Mouse (Mus musculus) forebrain, postnatal 0 days (tissue): ENCODE data around the gene Rplp2. TPM values are rescaled to one million over a fixed set of nuclear protein-coding genes. Genes with fewer than 3 reads are reported as not detected.

Experiments used
- ATAC-seq: fragments of 200-750 bp; cut with Nextera tagmentation; 2 replicates; pipeline ENCODE4 v1.8.0; 2017; ENCODE audit warnings: mild to moderate bottlenecking, moderate library complexity
- DNase-seq: peaks from one replicate; pipeline ENCODE4 v3.0.0-alpha.2; 2015
- H3K27ac ChIP-seq: fragments of 300-500 bp; sonication (generic); 2 replicates; pipeline ENCODE4 v1.5.1; 2014; ENCODE audit warnings: low read depth, mild to moderate bottlenecking, antibody characterized with exemption, low read length, moderate library complexity, mixed read lengths
- H3K27me3 ChIP-seq: fragments of 300-500 bp; sonication (generic); 2 replicates; pipeline ENCODE4 v1.6.1; 2014; ENCODE audit warnings: mild to moderate bottlenecking, low read length, mixed read lengths; ENCODE audit not compliant: insufficient read depth
- H3K36me3 ChIP-seq: fragments of 300-500 bp; sonication (generic); 2 replicates; pipeline ENCODE4 v1.6.1; 2014; ENCODE audit warnings: mild to moderate bottlenecking, moderate library complexity; ENCODE audit not compliant: insufficient read depth
- H3K4me1 ChIP-seq: fragments of 300-500 bp; sonication (generic); 2 replicates; pipeline ENCODE4 v1.6.1; 2014; ENCODE audit warnings: antibody characterized with exemption; ENCODE audit not compliant: insufficient read depth
- H3K4me2 ChIP-seq: fragments of 300-500 bp; sonication (generic); 2 replicates; pipeline ENCODE4 v1.6.1; 2014; ENCODE audit warnings: low read depth, mild to moderate bottlenecking, moderate library complexity
- H3K4me3 ChIP-seq: fragments of 300-500 bp; sonication (generic); 2 replicates; pipeline ENCODE4 v1.5.1; 2014; ENCODE audit warnings: low read depth, low read length, mixed read lengths
- H3K9ac ChIP-seq: fragments of 300-500 bp; sonication (generic); 2 replicates; pipeline ENCODE4 v1.6.1; 2014; ENCODE audit warnings: mild to moderate bottlenecking
- H3K9me3 ChIP-seq: fragments of 300-500 bp; sonication (generic); 2 replicates; pipeline ENCODE4 v1.6.1; 2016; ENCODE audit warnings: low read length
- CTCF ChIP-seq: sonication (generic); IDR thresholded peaks from 2 replicates; pipeline ENCODE4 v1.5.1; 2016; ENCODE audit warnings: antibody characterized with exemption, control low read depth, low read depth
- WGBS: fragments of 180-500 bp; shearing (Covaris S2); extraction: QIAGEN DNeasy Blood & Tissue Kit; methylation state at CpG from one replicate; pipeline ENCODE4 v1.1.7; 2014; 5-methylcytosine and 5-hydroxymethylcytosine counted together
- polyA plus RNA-seq: library from polyadenylated mRNA; unstranded; fragments of >200 nt; fragmentation: Nextera tagmentation; extraction: Ambion mirVana; gene quantifications from 2 replicates; pipeline ENCODE4 v1.2.1, GENCODE M21; 2015
- total RNA-seq: library from RNA; depleted of rRNA; stranded (reverse); fragments of >200 nt; gene quantifications from 2 replicates; pipeline ENCODE4 v1.2.3, GENCODE M21; 2014

Rplp2 gene
- total and polyA plus RNA-seq, 2 experiments from 2014 or later: 312 to 868 TPM

- no peak overlapping the region for H3K9ac ChIP-seq
- no peak overlapping the region for H3K4me3 ChIP-seq
- no peaks in the 10 kb centered on the region for H3K9me3 ChIP-seq
- WGBS: 75% methylated on average over 5 of the region's 5 CpGs
- no peak overlapping the region for H3K27ac ChIP-seq
- no peaks in the 10 kb centered on the region; the same call in 1 of the 2 replicates for H3K27me3 ChIP-seq
- H3K36me3 ChIP-seq: no peaks in the 10 kb centered on the region
- H3K4me1 ChIP-seq: 0 out of 2 replicates have a peak, but pooled peaks cover 4% of the 10 kb centered on the region
- no peak for ATAC-seq
- no peak for TF ChIP-seq CTCF
- H3K4me2 ChIP-seq: no peak overlapping the region
- no peak for DNase-seq
Measured at GRCm38 (mm10) chr7:141484186-141485120, 37.3 kb downstream of the Rplp2 start.

GRCm38 (mm10) chr7:141485186-141485585, 38.0 kb downstream of the Rplp2 start:
- WGBS: 73% methylated on average over 2 of the region's 2 CpGs
- no peak for ATAC-seq

GRCm38 (mm10) chr7:141485606-141486005, 38.4 kb downstream of the Rplp2 start:
- Histone ChIP-seq H3K4me2 (no peak overlapping the region), H3K27me3 (no peaks in the 10 kb centered on the region), H3K4me3 (no peak overlapping the region), H3K9ac (no peak overlapping the region), H3K27ac (no peak overlapping the region), H3K4me1 (0 out of 2 replicates have a peak, but pooled peaks cover 4% of the 10 kb centered on the region), H3K36me3 (no peaks in the 10 kb centered on the region), H3K9me3 (no peaks in the 10 kb centered on the region)
- DNase-seq: no peak
- no peak for ATAC-seq
- WGBS: 54% methylated on average over 2 of the region's 2 CpGs
- TF ChIP-seq CTCF: no peak

More at GRCm38 (mm10) chr7:141485186-141485585, 38.0 kb downstream of the Rplp2 start:
- H3K36me3 ChIP-seq: no peaks in the 10 kb centered on the region
- 0 out of 2 replicates have a peak, but pooled peaks cover 4% of the 10 kb centered on the region for H3K4me1 ChIP-seq
- TF ChIP-seq CTCF: no peak
- no peak overlapping the region for H3K9ac ChIP-seq
- DNase-seq: no peak
- H3K27me3 ChIP-seq: no peaks in the 10 kb centered on the region; the same call in 1 of the 2 replicates
- no peak overlapping the region for H3K4me2 ChIP-seq
- H3K4me3 ChIP-seq: no peak overlapping the region
- H3K27ac ChIP-seq: no peak overlapping the region
- H3K9me3 ChIP-seq: no peaks in the 10 kb centered on the region

GRCm38 (mm10) chr7:141486239-141486638, 39.1 kb downstream of the Rplp2 start:
- H3K4me3 ChIP-seq: no peak overlapping the region
- ATAC-seq (no peak), DNase-seq (no peak)
- H3K9ac ChIP-seq: no peak overlapping the region
- no peaks in the 10 kb centered on the region for H3K9me3 ChIP-seq
- no peak overlapping the region for H3K4me2 ChIP-seq
- no peaks in the 10 kb centered on the region for H3K36me3 ChIP-seq
- 83% methylated on average over 1 of the region's 1 CpGs for WGBS
- H3K4me1 ChIP-seq: 0 out of 2 replicates have a peak, but pooled peaks cover 4% of the 10 kb centered on the region
- H3K27me3 ChIP-seq: no peaks in the 10 kb centered on the region
- H3K27ac ChIP-seq: no peak overlapping the region
- no peak for TF ChIP-seq CTCF

- H3K36me3 ChIP-seq: peaks cover 5% of the 10 kb centered on the region; the same call in 1 of the 2 replicates
- no peak overlapping the region for H3K27ac ChIP-seq
- no peaks in the 10 kb centered on the region for H3K9me3 ChIP-seq
- DNase-seq (no peak), ATAC-seq (no peak)
- H3K4me3 ChIP-seq: no peak overlapping the region
- H3K27me3 ChIP-seq: no peaks in the 10 kb centered on the region
- H3K4me1 ChIP-seq: no peaks in the 10 kb centered on the region
- no peak overlapping the region for H3K9ac ChIP-seq
- 90% methylated on average over 7 of the region's 7 CpGs for WGBS
- TF ChIP-seq CTCF: no peak
- H3K4me2 ChIP-seq: no peak overlapping the region
Measured at GRCm38 (mm10) chr7:141487141-141487540, 40.0 kb downstream of the Rplp2 start.

- Histone ChIP-seq H3K9me3 (no peaks in the 10 kb centered on the region), H3K4me2 (no peak overlapping the region), H3K9ac (no peak overlapping the region), H3K4me1 (no peaks in the 10 kb centered on the region), H3K36me3 (peaks cover 29% of the 10 kb centered on the region), H3K27ac (no peak overlapping the region), H3K27me3 (no peaks in the 10 kb centered on the region), H3K4me3 (no peak overlapping the region)
- 79% methylated on average over 2 of the region's 2 CpGs for WGBS
- TF ChIP-seq CTCF: peak; percentile 17; the same call in 1 of the 2 replicates
- ATAC-seq: no peak
- DNase-seq: no peak
Measured at GRCm38 (mm10) chr7:141491151-141491550, 44.0 kb downstream of the Rplp2 start.

- ATAC-seq (no peak), DNase-seq (no peak)
- Histone ChIP-seq H3K9ac (no peak overlapping the region), H3K36me3 (peaks cover 32% of the 10 kb centered on the region), H3K9me3 (no peaks in the 10 kb centered on the region), H3K4me2 (no peak overlapping the region), H3K27ac (no peak overlapping the region), H3K4me3 (no peak overlapping the region), H3K4me1 (no peaks in the 10 kb centered on the region), H3K27me3 (no peaks in the 10 kb centered on the region)
- TF ChIP-seq CTCF: no peak
- 86% methylated on average over 5 of the region's 5 CpGs for WGBS
Measured at GRCm38 (mm10) chr7:141492738-141493137, 45.6 kb downstream of the Rplp2 start.
